Mouse (Mus musculus): ENCODE results near the gene Supt7l.

Supt7l gene

GRCm38 (mm10) chr5:31494513-31495297, 32.9 kb downstream of the Supt7l start, which contains the start of gene Gpn1:
Gene Gpn1, plus strand, starts transcription at chr5:31494741.
- peak; percentile 62 to 72 for DNase-seq (ENCODE audit: low read depth in 2 of 2, low spot score in 2 of 2)

DNA sequence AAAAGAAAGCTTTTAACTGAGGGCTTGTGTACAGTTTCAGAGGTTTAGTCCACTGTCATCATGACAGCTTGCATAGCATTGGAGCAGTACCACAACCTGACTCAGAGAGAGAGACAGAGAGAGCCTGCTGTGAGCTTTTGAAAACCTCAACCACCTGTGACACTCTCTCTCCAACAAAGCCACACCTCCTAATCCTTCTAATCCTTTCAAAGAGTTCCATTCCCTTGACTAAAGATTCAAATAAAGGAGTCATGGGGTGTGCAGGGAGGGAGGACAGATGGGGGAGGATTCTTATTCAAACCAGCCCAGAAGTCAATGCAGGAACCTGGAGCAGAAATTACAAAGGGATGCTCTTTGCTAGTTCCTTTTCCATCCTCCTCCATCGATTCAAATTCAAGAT, 35.6 kb downstream of the Supt7l start:
- DNase-seq (ENCODE audit: low read depth in 2 of 2, low spot score in 2 of 2), result no peak

DNA sequence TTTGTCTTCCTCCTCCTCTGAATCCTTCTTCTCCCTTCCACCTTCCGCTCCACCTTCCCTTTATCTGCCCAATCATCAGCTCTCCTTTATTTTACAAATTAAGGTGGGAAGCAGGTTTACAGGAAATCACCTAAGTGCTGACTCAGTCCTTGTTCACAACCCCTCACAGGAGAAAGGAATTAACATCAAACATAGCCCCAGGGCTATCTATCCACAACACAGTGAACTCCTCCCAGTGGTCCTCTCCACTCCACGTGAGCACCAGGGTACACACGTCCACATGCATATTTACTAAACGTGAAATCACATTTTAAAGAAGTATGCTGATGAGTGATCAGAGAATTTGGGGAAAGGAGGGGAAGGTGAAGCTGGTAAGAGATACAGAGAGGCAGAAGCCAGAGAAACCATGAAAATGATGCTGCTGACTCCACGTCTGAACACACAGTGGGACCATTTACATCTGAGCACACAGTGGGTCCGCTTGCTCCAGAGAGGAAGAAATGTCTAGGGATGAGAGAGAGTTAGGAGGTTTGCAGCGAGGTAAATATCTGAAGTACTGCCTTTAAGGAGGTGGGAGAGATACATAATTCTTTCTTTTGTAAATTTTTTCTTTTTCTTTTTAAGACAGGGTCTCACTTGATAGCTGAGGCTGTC, 38.4 kb downstream of the Supt7l start:
- no peak for DNase-seq (ENCODE audit: low read depth in 2 of 2, low spot score in 2 of 2)

GRCm38 (mm10) chr5:31487889-31488288, 39.7 kb downstream of the Supt7l start:
- no peak for DNase-seq (ENCODE audit: low read depth in 2 of 2, low spot score in 2 of 2)

- DNase-seq (ENCODE audit: low read depth in 2 of 2, low spot score in 2 of 2), result no peak
Measured at GRCm38 (mm10) chr5:31485440-31485839, 42.2 kb downstream of the Supt7l start, which contains the start of gene 4930548H24Rik. Gene 4930548H24Rik, plus strand, starts transcription at chr5:31485740.

DNA sequence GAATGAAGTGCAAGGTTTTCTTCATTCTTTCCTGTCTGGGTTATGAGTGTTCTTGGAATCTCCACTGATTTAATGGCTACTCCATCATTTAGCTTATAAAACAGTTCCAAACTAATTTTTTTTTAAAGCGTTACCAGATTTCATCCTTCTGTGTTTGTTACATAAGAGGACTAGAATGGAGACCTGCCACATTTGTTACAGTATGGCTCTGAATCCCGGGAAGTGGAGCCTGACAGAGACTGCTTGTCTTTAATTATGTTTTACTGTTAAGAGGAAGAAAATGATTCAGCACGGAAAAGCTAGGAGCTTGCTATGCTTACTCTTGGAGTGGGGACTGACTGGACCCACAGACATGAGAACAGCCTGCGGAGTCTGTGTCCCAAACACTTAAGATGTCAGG, 47.1 kb downstream of the Supt7l start:
- no peak for DNase-seq (ENCODE audit: low read depth in 2 of 2, low spot score in 2 of 2)

- DNase-seq (ENCODE audit: low read depth in 2 of 2, low spot score in 2 of 2), result peak; percentile 29 to 62
Measured at GRCm38 (mm10) chr5:31470334-31470733, 57.3 kb downstream of the Supt7l start.

GRCm38 (mm10) chr5:31469711-31470110, 57.9 kb downstream of the Supt7l start:
- DNase-seq (ENCODE audit: low read depth in 2 of 2, low spot score in 2 of 2), result no peak

- DNase-seq (ENCODE audit: low read depth in 2 of 2, low spot score in 2 of 2), result no peak
Measured at GRCm38 (mm10) chr5:31467798-31468197, 59.8 kb downstream of the Supt7l start.
